Mouse (Mus musculus) kidney, postnatal 0 days (tissue): ENCODE measurements at regions not wholly inside any gene's neighbourhood (a gene's known extent, or its start where the extent isn't known, plus 50 kb on each side); places are given as distances from the start of the nearest gene placed in this dataset.
A peak's percentile ranks its signal among the peaks of the same experiment; 100 is the strongest.

Source experiments
- ATAC-seq: fragments of 200-750 bp; cut with Nextera tagmentation; replicated peaks from 2 replicates; pipeline ENCODE4 v1.8.0; 2017; ENCODE audit warnings: low read depth, moderate number of reproducible peaks, moderate TSS enrichment, moderate library complexity; ENCODE audit not compliant: low FRiP score
- DNase-seq: peaks from one replicate; pipeline ENCODE4 v3.0.0-alpha.2; 2016; ENCODE audit warnings: low spot score
- H3K27ac ChIP-seq: fragments of 300-500 bp; sonication (generic); 2 replicates; pipeline ENCODE4 v1.5.1; 2014; ENCODE audit warnings: mild to moderate bottlenecking
- H3K27me3 ChIP-seq: fragments of 300-500 bp; sonication (generic); 2 replicates; pipeline ENCODE4 v1.6.1; 2014; ENCODE audit warnings: low read length, mixed read lengths; ENCODE audit not compliant: insufficient read depth
- H3K36me3 ChIP-seq: fragments of 300-500 bp; sonication (generic); 2 replicates; pipeline ENCODE4 v1.6.1; 2014; ENCODE audit warnings: low read length, mixed read lengths; ENCODE audit not compliant: insufficient read depth
- H3K4me1 ChIP-seq: fragments of 300-500 bp; sonication (generic); replicated peaks from 2 replicates; pipeline ENCODE4 v1.6.1; 2014; ENCODE audit warnings: antibody characterized with exemption, low read length, mixed read lengths; ENCODE audit not compliant: insufficient read depth
- H3K4me2 ChIP-seq: fragments of 300-500 bp; sonication (generic); 2 replicates; pipeline ENCODE4 v1.6.1; 2014; ENCODE audit warnings: mild to moderate bottlenecking, low read length, moderate library complexity, mixed read lengths
- H3K4me3 ChIP-seq: fragments of 300-500 bp; sonication (generic); replicated peaks from 2 replicates; pipeline ENCODE4 v1.5.1; 2014; ENCODE audit warnings: low read depth, low read length
- H3K9ac ChIP-seq: fragments of 300-500 bp; sonication (generic); 2 replicates; pipeline ENCODE4 v1.6.1; 2014; ENCODE audit warnings: low read depth, low read length
- H3K9me3 ChIP-seq: fragments of 300-500 bp; sonication (generic); replicated peaks from 2 replicates; pipeline ENCODE4 v1.6.1; 2016; ENCODE audit warnings: low read length, inconsistent platforms, mixed read lengths
- CTCF ChIP-seq: IDR thresholded peaks from 2 replicates; pipeline ENCODE4 v1.5.1; 2016; ENCODE audit warnings: antibody characterized with exemption, low read depth, mild to moderate bottlenecking, moderate library complexity
- WGBS: fragments of 180-500 bp; shearing (Covaris S2); extraction: QIAGEN DNeasy Blood & Tissue Kit; methylation state at CpG from one replicate; pipeline ENCODE4 v1.1.7; 2014; 5-methylcytosine and 5-hydroxymethylcytosine counted together

DNA sequence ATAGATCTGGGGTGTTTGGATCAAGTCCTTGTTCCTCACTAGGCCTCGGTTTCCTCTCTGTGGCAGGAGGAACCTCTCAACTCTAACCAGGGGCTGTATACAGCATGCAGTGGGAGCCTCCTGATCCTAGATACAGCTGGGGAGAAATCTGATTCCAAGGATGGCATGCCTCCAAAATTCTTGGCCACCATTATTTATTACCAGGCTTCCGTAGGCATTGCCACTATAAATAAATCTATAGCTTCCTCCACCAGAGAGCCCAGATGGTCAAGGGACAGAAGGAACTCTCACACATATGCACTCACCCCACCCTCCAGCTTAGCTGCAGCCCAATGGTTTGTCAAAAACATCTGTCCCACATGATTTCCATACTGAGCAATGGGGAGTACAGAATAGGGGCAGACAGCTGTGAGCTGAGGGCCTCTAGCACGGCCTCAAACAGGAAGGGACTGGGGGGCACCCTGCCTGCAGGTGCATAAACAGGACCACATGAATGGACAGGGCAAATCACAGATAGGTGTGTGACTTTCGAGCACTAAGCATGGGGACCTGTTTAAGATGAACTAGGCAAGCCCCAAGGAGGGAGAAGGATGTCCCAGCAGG lies 100.8 kb upstream of the Mgme1 start:
- ATAC-seq, result no peak
- no peaks in the 10 kb centered on the region for H3K36me3 ChIP-seq

GRCm38 (mm10) chr2:144172100-144172770 lies 98.2 kb upstream of the Mgme1 start:
- H3K27ac ChIP-seq, result no peak overlapping the region
- H3K27me3 ChIP-seq, result no peaks in the 10 kb centered on the region
- 0 out of 2 replicates have a peak overlapping the region, but pooled peaks have one; percentile 18 for H3K9ac ChIP-seq
- ATAC-seq (peak; percentile 85), DNase-seq (peak; percentile 90)
- no peaks in the 10 kb centered on the region for H3K9me3 ChIP-seq
- TF ChIP-seq CTCF, result no peak
- no peaks in the 10 kb centered on the region for H3K36me3 ChIP-seq
- WGBS, result 12% methylated on average over 9 of the region's 9 CpGs
- peak overlapping the region; percentile 30 for H3K4me3 ChIP-seq
- peak overlapping the region; percentile 60 for H3K4me2 ChIP-seq
- peaks cover 12% of the 10 kb centered on the region; the same call in 1 of the 2 replicates for H3K4me1 ChIP-seq

More for the DNA sequence above, 100.8 kb upstream of the Mgme1 start:
- Histone ChIP-seq H3K4me3 (no peak overlapping the region), H3K27me3 (no peaks in the 10 kb centered on the region), H3K4me1 (peaks cover 12% of the 10 kb centered on the region; the same call in 1 of the 2 replicates), H3K27ac (0 out of 2 replicates have a peak overlapping the region, but pooled peaks have one; percentile 39), H3K9me3 (no peaks in the 10 kb centered on the region), H3K9ac (no peak overlapping the region), H3K4me2 (no peak overlapping the region)
- WGBS, result 21% methylated on average over 4 of the region's 4 CpGs
- no peak for TF ChIP-seq CTCF
- DNase-seq, result peak; percentile 74

DNA sequence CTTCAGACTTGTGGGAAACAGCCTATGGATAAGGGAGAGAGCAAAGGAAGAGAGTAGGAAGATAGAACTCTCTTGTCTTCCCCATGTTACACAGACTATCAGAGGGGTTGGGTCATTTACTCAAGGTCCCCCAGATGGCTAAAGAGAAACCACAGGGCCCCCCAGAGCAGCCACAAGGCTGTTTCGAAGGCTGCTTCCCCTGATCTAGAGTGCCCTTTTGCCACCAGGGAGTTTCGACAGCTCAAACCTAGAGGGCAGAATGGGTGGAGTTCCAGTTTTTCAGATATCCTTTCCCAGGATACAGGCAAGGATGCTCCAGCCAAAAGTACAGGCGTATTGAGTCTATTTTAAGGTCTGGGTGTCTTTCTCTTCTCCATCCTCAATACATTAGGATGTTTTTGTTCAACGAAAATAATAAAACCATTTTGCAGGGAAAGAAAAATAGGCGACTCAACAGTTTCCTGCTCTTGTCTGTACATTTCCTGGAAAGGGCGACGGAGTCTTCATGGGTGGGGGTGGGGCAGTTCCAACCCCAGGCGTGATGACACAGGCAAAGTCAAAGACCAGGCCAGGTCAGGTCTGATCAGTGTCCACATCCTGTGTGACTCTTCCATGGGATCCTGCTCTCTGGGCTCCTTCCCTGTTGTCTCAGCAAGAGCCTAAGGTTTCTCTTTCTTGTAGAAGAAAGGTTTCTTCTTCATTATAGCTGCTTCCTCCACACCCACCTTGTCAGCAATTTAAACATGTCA lies 96.9 kb upstream of the Mgme1 start:
- no peak for ATAC-seq
- H3K9me3 ChIP-seq, result no peaks in the 10 kb centered on the region
- no peak for DNase-seq
- H3K27me3 ChIP-seq, result no peaks in the 10 kb centered on the region
- H3K27ac ChIP-seq, result no peak overlapping the region
- H3K9ac ChIP-seq, result no peak overlapping the region
- H3K4me1 ChIP-seq, result peaks cover 12% of the 10 kb centered on the region; the same call in 1 of the 2 replicates
- no peak for TF ChIP-seq CTCF
- H3K4me3 ChIP-seq, result no peak overlapping the region
- no peak overlapping the region for H3K4me2 ChIP-seq
- 68% methylated on average over 8 of the region's 8 CpGs for WGBS
- no peaks in the 10 kb centered on the region for H3K36me3 ChIP-seq

DNA sequence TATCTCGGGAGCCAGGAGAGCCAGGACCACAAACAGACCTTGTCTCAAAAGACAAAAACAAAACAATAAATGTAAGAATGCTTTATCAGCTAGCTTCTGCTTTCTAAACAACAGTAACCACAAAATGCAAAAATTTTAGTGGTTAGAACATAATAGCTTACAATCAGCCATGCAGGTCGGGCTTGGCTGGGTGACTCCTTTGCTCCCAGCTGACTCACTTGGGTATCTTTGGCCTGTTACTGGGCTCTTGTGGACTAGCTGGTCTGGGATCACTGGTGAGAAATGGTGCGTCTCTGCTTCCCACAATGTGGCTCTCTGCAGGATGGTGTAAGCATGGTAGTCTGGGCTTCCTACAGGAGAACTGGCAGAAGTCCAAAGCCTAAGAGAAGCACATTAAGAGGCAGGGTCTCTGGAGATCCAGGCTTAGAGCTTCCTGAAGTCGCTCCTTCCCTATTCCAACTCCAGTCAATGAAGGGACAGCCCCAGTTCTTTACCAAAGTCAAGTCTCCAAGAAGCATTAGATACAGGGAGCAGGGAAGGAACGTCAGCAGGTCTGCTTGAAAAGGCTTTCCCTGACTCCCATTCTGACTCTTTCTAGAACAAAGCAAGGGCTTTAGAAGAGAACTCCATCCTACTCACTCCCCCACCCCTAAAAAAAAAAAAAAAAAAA lies 96.0 kb upstream of the Mgme1 start:
- Histone ChIP-seq H3K27me3 (no peaks in the 10 kb centered on the region), H3K9me3 (no peaks in the 10 kb centered on the region), H3K4me2 (no peak overlapping the region), H3K36me3 (no peaks in the 10 kb centered on the region), H3K27ac (no peak overlapping the region), H3K9ac (no peak overlapping the region), H3K4me3 (no peak overlapping the region), H3K4me1 (peaks cover 9% of the 10 kb centered on the region; the same call in 1 of the 2 replicates)
- no peak for TF ChIP-seq CTCF
- 82% methylated on average over 5 of the region's 5 CpGs for WGBS
- DNase-seq (no peak), ATAC-seq (no peak)

- no peak overlapping the region for H3K9ac ChIP-seq
- no peaks in the 10 kb centered on the region for H3K36me3 ChIP-seq
- H3K4me3 ChIP-seq, result no peak overlapping the region
- H3K27me3 ChIP-seq, result no peaks in the 10 kb centered on the region
- H3K9me3 ChIP-seq, result no peaks in the 10 kb centered on the region
- no peak overlapping the region for H3K4me2 ChIP-seq
- H3K4me1 ChIP-seq, result no peaks in the 10 kb centered on the region
- no peak overlapping the region for H3K27ac ChIP-seq
- ATAC-seq (no peak), DNase-seq (no peak)
- 86% methylated on average over 9 of the region's 9 CpGs for WGBS
- TF ChIP-seq CTCF, result no peak
Observed at GRCm38 (mm10) chr2:144176508-144177170, 93.8 kb upstream of the Mgme1 start.
